Mouse (Mus musculus) lung, adult 2 months (tissue): Measurements from ENCODE around the gene Gm20388.

ENCODE experiments used
- CTCF ChIP-seq: fragments of 200-500 bp; IDR thresholded peaks from 2 replicates; pipeline ENCODE4 v1.5.1; 2011; ENCODE audit warnings: mild to moderate bottlenecking, low read length, control low read depth; ENCODE audit not compliant: insufficient read depth
- POLR2A ChIP-seq: fragments of 200-500 bp; IDR thresholded peaks from 2 replicates; pipeline ENCODE4 v1.6.1; 2011; ENCODE audit warnings: low read depth, mild to moderate bottlenecking, control low read depth, low read length, borderline replicate concordance; ENCODE audit errors: extremely low read depth

DNA sequence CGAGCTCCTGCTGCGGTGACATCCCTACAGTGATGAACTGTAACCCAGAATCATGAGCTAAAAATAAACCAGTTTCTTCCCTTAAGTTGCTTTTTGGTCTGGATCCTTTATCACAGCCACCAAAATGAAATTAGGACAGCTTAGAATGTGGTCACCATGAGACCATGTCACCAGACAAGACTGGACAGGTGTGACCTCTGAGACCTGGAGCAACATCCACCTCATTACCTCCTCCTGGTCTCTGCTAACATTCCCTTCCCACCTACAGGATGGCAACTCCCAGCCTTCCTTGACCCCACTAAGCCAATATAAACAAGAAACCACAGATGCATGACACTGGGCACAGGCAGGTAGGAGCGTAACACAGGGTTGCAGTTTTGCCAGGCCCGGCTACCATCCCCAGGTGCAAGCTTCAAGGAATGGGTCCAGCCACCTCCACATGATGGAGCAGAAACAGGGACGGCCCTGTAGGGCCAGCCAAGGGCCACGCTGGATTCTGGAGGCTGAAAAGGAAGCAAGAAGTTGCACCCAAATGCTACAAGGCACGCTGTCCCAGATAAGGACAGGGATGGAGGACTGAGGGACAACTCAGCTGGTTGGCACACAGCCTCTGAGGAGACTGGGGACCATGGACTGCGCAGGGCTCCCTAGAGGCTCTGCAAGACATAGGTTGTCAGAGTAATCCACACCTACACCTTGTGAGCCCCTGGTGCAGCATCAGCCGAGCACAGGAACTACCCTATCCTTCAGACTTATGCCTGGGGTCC lies 2627.9 kb downstream of the Gm20388 start:
- TF ChIP-seq CTCF (no peak), POLR2A (no peak)
